Mouse (Mus musculus) CH12.LX (cell line): ENCODE measurements around the gene Isg15.

Source experiments
- CTCF ChIP-seq, 2 experiments: IDR thresholded peaks in 1 of 2; conservative IDR thresholded peaks in 1 of 2; 2 replicates each; pipeline ENCODE4 v1.5.1; 2011 to 2012; ENCODE audit warnings: low read depth in 2 of 2, low read length in 2 of 2, improper control_type of control experiment in 1 of 2, inconsistent platforms in 1 of 2, mild to moderate bottlenecking in 1 of 2, moderate library complexity in 1 of 2
- ETS1 ChIP-seq: conservative IDR thresholded peaks from 2 replicates; pipeline ENCODE4 v1.6.1; 2012; ENCODE audit warnings: low read depth, mild to moderate bottlenecking, inconsistent platforms, low read length, improper control_type of control experiment, moderate library complexity
- POLR2A ChIP-seq: IDR thresholded peaks from 2 replicates; pipeline ENCODE4 v1.6.1; 2011; ENCODE audit warnings: low read depth, mild to moderate bottlenecking, improper control_type of control experiment, low read length

DNA sequence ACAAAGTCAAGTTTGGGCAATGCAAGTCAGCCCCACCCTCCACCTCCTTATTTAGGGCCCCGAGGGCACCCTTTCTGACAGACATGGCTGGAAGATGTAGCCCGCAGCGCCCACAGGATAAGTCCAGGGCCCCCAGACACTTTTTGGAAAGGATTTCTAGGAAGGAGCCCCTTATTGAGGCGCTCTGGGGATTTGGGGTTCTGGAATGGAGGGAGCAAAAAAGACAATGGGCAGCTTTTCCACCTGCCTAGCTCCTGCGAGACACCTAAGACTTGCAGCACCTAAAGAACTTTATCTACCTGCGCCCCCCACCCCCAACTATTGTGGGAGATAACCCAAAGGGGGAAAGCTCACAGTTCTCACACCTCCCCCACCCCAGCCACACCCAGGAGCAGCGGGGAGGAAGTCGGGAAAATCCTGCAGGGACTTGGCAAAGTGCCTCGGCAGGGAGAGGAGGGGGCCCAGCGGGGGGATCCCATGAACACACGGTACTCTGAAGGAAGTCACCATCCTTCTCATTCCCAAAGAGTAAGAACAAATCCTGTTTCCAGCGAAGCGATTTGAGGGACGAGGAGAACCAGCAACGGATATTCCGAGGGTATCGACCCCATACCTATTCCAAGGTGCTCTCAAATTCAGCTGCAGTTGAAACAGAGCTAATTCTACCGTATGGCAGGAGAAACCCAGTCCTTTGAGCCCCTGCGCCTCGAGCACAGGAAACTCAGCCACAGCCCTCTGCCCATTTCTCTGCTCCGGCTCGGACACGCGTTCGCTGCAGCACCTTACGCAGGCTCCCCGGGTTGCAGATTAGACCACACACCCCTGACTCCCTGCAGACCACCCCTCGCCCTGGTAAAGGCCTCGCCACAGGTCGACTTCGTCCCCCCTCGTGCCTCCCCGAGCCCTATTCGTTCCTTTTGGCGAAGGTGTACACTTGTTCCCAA lies 4.4 kb downstream of the Isg15 start:
- TF ChIP-seq POLR2A: no peak
- no peak for TF ChIP-seq CTCF (conservative IDR thresholded peaks at IDR 0.05 in 1 of 2, IDR thresholded peaks at IDR 0.05 in 1 of 2; ENCODE audit: low read depth in 2 of 2, low read length in 2 of 2)
- TF ChIP-seq ETS1: no peak
